Mouse (Mus musculus): Measurements from ENCODE around the gene Spag8.

Spag8 gene

GRCm38 (mm10) chr4:43653161-43654015 is at the start of gene Spag8:
TSS of gene Spag8 (minus strand) at chr4:43653594.
- peak in 1 of 2 experiments; percentile 35 for DNase-seq (ENCODE audit: low spot score in 2 of 2)

- no peak for DNase-seq (ENCODE audit: low spot score in 2 of 2)
These were observed 47.3 kb upstream of the Spag8 start, which contains the start of gene Olfr70 for GRCm38 (mm10) chr4:43700707-43701106. TSS of gene Olfr70 (minus strand) at chr4:43700807.

DNA sequence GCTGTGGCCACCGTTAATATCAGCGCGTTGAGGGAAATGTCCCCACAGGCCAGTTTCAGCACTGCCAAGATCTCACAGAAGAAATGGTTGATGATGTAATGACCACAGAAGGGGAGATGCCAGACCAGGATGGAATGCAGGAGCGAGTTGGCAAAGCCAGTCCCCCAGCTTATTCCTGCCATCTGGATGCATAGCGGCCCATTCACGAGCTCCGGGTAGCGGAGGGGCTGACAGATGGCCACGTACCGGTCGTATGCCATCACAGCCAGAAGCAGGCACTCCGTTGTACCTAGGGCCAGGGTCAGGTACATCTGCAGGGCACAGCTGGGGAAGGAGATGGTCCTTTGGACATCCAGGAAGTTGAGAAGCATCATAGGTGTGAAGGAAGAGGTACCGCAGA is 43.2 kb upstream of the Spag8 start:
- no peak for DNase-seq (ENCODE audit: low spot score in 2 of 2)

DNA sequence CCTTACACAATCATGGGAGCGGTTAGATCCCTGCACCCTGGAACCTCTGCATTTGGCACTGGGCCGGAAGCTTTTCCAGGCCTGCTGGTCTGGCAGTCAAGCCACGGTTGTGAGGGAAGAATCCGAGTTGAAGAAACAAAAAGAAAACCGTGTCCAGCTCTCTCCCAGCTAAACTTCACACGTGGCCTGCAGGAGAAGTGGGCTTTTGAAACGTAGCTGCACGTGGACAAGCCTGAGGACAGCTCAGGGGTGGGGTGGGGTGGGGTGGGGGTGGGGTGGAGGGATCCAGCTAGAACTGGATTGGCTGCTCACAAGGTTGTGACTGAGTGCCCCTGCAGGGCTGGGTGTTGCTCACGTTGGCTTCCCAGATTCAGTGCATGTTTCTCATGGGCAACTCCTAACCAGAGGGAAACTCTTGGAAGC is 41.9 kb upstream of the Spag8 start:
- DNase-seq (ENCODE audit: low spot score in 2 of 2): no peak

- no peak for DNase-seq (ENCODE audit: low spot score in 2 of 2)
These were observed 41.2 kb upstream of the Spag8 start for GRCm38 (mm10) chr4:43694439-43695248.

GRCm38 (mm10) chr4:43693806-43694241 is 40.4 kb upstream of the Spag8 start:
- DNase-seq (ENCODE audit: low spot score in 2 of 2): no peak

DNA sequence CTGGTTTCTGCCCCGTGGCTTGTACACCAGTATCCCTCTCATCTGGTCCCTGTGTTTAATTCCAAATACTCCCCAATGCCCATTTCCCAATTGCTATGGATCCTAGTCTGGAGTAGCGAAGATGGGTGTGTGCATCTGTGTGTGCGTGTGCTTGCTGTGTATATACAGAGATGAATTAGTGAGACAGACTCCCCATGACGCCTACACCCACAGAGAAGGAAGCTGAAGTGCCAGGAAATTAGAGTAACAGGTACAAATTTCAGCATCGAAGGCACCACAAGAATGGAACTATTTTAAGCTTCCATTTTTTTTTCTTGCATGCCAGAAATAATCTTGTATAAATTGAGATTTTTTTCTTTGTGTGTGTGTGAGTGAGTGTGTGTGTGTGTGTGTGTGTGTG is 37.6 kb upstream of the Spag8 start:
- no peak for DNase-seq (ENCODE audit: low spot score in 2 of 2)

- no peak for DNase-seq (ENCODE audit: low spot score in 2 of 2)
These were observed 36.6 kb upstream of the Spag8 start for GRCm38 (mm10) chr4:43690021-43690420.

GRCm38 (mm10) chr4:43679416-43680043 is 26.1 kb upstream of the Spag8 start:
- DNase-seq (ENCODE audit: low spot score in 2 of 2): no peak

DNA sequence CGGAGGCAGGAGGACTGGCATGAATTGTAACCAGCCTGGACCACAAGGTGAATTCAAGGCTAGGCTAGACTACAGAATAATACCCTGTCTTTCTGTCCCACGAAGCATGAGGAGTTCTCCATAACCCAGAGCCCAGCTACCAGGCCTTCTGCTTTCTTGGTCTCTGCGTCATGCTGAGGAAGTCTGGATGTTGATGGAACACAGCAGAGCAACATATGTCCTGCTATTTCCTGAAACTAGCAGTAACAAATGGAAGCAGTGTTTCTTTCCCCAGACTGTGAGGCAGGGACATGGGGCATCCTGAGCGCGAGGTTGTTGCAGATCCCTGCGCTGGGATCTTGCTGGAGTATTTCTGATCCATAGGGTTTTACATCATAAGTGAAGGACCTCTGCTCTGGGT is 25.1 kb upstream of the Spag8 start:
- no peak for DNase-seq (ENCODE audit: low spot score in 2 of 2)

GRCm38 (mm10) chr4:43675608-43676007 is 22.2 kb upstream of the Spag8 start:
- DNase-seq (ENCODE audit: low spot score in 2 of 2): no peak

DNA sequence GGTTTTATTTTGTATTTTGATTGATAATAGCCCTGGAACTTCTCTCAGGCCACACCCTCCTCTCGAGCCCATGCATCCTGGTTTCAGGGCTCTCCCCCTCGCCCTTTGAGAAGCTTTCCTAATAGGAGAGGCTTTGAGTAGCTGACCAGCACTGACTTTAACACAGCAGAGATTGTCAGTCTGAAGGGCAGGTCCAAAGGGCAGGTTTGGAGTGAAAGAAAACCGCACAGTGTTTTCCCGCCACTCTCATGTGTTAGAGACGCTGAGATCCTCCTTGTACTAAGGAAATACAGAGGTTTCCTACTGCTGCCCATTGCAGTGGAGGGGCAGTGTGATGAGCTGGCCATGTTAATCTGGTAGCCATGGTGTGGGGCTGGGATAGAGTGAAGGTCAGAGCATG is 21.6 kb upstream of the Spag8 start:
- DNase-seq (ENCODE audit: low spot score in 2 of 2): no peak

DNA sequence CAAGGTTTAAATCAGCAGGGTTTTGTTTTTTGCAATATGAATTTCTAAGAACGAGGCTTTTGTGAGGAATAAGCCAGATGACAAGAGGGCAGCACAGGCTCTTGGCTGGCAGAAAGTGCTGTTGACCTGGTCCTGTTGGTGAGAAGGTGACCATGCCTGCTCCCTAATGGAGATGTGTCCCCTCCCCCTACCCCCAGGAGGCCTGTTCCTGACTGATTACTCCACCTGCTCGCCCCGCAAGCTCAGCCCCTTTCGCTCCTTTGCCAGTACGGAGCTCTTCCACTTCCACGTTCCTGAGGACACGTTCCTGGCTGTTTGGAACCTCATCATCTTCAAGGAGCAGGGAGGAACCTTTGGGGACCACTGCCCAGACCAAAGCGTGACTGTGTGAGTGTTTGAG is 20.3 kb upstream of the Spag8 start:
- no peak for DNase-seq (ENCODE audit: low spot score in 2 of 2)

GRCm38 (mm10) chr4:43672070-43672469 is 18.7 kb upstream of the Spag8 start:
- peak; percentile 83 to 89 for DNase-seq (ENCODE audit: low spot score in 2 of 2)

DNA sequence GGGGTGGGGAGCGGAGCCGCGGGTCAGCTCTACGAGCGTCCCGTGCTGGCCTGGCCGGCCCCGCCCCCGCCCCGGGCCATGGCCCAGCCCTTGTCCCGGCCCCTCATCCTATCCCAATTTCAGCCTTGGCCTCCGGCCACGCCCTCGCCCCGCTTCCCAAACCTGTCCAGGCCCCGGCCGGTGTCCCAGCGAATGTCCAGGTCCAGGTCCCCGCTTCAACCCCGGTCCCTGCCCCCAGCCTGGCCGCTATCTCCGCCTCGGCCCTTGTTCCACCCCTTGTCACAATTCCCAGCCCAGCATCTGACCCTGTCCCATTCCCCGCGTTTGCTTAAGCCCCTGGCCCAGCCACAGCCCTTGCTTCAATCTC is 16.0 kb upstream of the Spag8 start:
- no peak for DNase-seq (ENCODE audit: low spot score in 2 of 2)

DNA sequence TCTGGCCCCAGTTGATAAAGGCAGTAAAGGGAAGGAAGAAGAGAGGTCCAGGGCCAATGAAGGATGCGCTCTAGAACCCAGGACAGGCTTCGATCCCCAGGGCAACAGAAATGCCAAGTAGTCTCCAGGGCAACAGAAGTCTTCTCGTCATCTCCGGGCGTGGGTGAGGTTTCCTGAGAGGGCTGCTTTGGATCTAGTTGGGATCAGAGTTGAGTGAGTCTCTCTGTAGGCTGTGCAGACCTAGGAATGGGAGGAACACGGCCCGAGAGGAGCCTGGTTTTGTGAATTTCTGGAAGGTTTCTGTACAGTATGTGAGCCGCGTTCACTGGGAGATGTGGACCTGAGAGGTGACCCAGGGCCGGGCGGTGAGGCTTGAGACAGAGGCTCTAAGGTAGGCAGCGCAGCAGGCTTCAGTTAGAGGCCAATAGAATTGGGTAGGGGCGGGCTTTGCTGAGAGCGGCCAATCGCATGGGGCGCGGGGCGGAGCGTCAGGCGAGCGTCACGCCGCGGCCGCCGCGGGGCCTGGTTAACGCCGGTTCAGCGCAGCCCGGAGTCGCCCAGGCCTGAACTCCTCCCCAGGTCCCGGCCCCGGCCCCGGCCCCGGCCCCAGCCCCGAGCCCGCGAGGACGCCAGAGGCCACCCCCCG is 15.5 kb upstream of the Spag8 start, which contains the start of the genes Tmem8b and Fam221b:
Gene Tmem8b (plus strand): TSS at position 190 of the 646 bp plus-strand sequence.
Gene Fam221b (minus strand): TSS at position 364 of the 646 bp plus-strand sequence.
- peak; percentile 88 to 92 for DNase-seq (ENCODE audit: low spot score in 2 of 2)

GRCm38 (mm10) chr4:43666412-43666811 is 13.0 kb upstream of the Spag8 start:
- DNase-seq (ENCODE audit: low spot score in 2 of 2): no peak

DNA sequence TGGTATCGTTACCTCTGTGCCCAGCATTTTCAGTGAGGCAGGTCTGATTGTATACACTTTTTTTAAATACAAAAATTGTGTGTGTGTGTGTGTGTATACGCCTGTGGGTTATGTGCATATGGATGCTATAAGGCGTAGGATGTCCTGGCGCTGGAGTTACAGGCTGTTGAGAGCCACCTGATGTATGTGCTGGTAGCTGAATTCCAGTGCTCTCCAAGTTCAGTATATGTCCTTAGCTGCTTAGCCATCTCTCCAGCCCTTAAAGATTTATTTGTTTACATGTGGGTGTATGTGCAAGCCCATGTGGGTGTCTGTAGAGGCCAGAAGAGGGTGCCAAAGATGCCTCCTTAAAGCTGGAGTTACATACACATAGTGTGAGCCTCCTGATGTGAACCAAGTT is 3.8 kb upstream of the Spag8 start:
- peak in 1 of 2 experiments; percentile 54 for DNase-seq (ENCODE audit: low spot score in 2 of 2)

DNA sequence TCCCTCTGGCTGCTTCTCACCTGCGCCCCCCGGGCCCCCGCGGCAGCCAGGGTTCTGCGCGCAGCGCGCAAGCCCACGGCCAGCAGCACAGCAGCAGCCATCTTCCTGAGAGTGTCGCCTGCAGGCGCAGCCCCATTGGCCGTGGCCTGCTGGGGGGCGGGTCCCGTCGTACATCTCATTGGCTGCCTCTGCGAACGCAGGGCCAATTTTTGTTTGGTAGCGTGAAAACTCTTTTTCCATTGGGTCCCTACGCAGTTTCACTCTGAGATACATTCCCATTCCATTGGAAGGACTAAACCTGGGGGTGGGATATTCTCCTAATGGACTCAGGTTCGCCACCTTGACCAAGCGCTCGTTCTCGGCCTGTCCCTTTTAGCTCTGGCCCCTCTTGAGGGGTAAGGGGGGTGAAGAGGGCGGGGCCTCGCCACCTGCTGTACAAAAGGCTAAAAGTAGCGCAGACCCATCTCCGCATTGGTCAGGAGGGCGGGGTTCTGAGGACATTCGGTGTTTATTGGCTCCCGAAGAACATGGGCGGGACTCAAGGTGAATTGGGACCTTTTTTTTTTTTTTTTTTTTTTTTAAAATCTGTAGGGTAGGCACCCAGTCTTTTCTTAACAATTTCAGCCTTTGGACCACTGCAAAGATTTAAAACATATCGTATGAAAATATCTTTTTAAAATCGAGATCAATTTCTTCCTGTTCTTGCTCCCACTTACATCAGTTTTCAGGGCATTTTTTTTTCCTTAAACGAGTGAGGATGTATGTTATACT is 3.1 kb upstream of the Spag8 start, which contains the start of gene Hint2:
Gene Hint2 (minus strand): TSS at position 128 of the 771 bp plus-strand sequence.
- DNase-seq (ENCODE audit: low spot score in 2 of 2): peak; percentile 93 to 97

GRCm38 (mm10) chr4:43655656-43656338 is 2.4 kb upstream of the Spag8 start:
- DNase-seq (ENCODE audit: low spot score in 2 of 2): peak in 1 of 2 experiments; percentile 20
